Mouse (Mus musculus) kidney, embryonic 15.5 days (tissue): ENCODE data around the gene Ccdc106. TPM values are rescaled to one million over a fixed set of nuclear protein-coding genes. Genes with fewer than 3 reads are reported as not detected.

Experiments
- ATAC-seq: fragments of 200-750 bp; cut with Nextera tagmentation; replicated peaks from 2 replicates; pipeline ENCODE4 v1.8.0; 2017; ENCODE audit warnings: moderate TSS enrichment; ENCODE audit not compliant: low FRiP score
- H3K27ac ChIP-seq: fragments of 300-500 bp; sonication (generic); 2 replicates; pipeline ENCODE4 v1.5.1; 2015; ENCODE audit warnings: mild to moderate bottlenecking, inconsistent platforms
- H3K27me3 ChIP-seq: fragments of 300-500 bp; sonication (generic); 2 replicates; pipeline ENCODE4 v1.6.1; 2015; ENCODE audit warnings: inconsistent platforms
- H3K36me3 ChIP-seq: fragments of 300-500 bp; sonication (generic); 2 replicates; pipeline ENCODE4 v1.6.1; 2015; ENCODE audit warnings: inconsistent platforms
- H3K4me1 ChIP-seq: fragments of 300-500 bp; sonication (generic); 2 replicates; pipeline ENCODE4 v1.6.1; 2015; ENCODE audit warnings: inconsistent platforms
- H3K4me2 ChIP-seq: fragments of 300-500 bp; sonication (generic); 2 replicates; pipeline ENCODE4 v1.6.1; 2015; ENCODE audit warnings: moderate library complexity, mild to moderate bottlenecking, inconsistent platforms
- H3K4me3 ChIP-seq: fragments of 300-500 bp; sonication (generic); replicated peaks from 2 replicates; pipeline ENCODE4 v1.5.1; 2015; ENCODE audit warnings: mild to moderate bottlenecking, inconsistent platforms
- H3K9ac ChIP-seq: fragments of 300-500 bp; sonication (generic); 2 replicates; pipeline ENCODE4 v1.6.1; 2015; ENCODE audit warnings: mild to moderate bottlenecking, inconsistent platforms
- H3K9me3 ChIP-seq: fragments of 300-500 bp; sonication (generic); replicated peaks from 2 replicates; pipeline ENCODE4 v1.6.1; 2016; ENCODE audit warnings: inconsistent platforms
- WGBS: fragments of 180-500 bp; shearing (Covaris S2); methylation state at CpG from one replicate; pipeline ENCODE4 v1.1.7; 2015; ENCODE audit warnings: mixed read lengths; 5-methylcytosine and 5-hydroxymethylcytosine counted together
- polyA plus RNA-seq: library from polyadenylated mRNA; unstranded; fragments of >200 nt; fragmentation: Nextera tagmentation; extraction: Ambion mirVana; gene quantifications from 2 replicates; pipeline ENCODE4 v1.2.1, GENCODE M21; 2015

Ccdc106 gene
- polyA plus RNA-seq, 1 experiment from 2014 or later: 27.0 TPM

DNA sequence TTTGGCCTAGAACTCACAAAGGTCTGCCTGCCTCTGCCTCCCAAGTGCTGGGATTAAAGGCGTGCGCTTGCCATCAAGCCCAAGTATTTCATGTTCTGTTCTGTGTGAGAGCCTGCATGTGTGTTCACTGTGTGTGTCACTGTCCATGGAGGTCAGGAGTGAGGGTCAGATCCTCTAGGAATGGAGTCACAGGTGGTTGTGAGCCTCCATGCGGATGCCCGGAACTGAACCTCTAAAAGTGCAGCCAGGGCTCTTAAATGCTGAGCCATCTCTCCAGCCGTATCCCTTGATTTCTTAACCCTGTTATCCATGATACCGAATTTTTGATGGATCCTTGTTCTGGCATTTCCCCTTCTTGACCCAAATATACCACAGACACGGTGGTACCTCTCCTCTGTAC lies 16.7 kb downstream of the Ccdc106 start:
- Histone ChIP-seq H3K9me3 (peaks cover 2% of the 10 kb centered on the region; the same call in 1 of the 2 replicates), H3K4me3 (no peak overlapping the region), H3K4me1 (peaks cover 11% of the 10 kb centered on the region; the same call in 1 of the 2 replicates), H3K4me2 (no peak overlapping the region), H3K27ac (no peak overlapping the region), H3K36me3 (peaks cover 52% of the 10 kb centered on the region), H3K27me3 (no peaks in the 10 kb centered on the region), H3K9ac (no peak overlapping the region)
- 94% methylated on average over 7 of the region's 7 CpGs for WGBS
- ATAC-seq: no peak

DNA sequence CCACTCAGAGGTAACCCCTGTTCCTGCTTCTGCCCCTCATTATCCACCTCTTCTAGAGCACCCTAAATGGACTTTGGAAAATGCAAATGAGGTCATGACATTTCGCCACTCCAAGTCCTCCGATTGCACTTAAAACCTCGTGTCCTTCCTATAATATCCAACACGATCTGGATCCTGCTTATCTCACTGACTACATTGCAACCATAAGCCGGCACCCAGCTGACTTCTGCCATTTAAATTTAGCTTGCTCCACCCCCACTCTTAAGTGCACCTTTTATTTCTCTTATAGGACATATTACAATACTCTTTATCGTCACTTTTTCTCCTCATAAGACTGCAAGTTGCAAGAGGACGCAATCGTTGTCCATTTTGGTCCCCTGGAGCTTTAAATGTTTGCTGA lies 17.1 kb downstream of the Ccdc106 start:
- peak overlapping the region; percentile 67 for H3K4me3 ChIP-seq
- H3K9me3 ChIP-seq: no peaks in the 10 kb centered on the region
- H3K27ac ChIP-seq: peak overlapping the region; percentile 97
- no peak for ATAC-seq
- peak overlapping the region; percentile 80; the same call in 1 of the 2 replicates for H3K9ac ChIP-seq
- peaks cover 11% of the 10 kb centered on the region; the same call in 1 of the 2 replicates for H3K4me1 ChIP-seq
- no peaks in the 10 kb centered on the region for H3K27me3 ChIP-seq
- H3K36me3 ChIP-seq: peaks cover 48% of the 10 kb centered on the region
- WGBS: 91% methylated on average over 8 of the region's 8 CpGs
- peak overlapping the region; percentile 62 for H3K4me2 ChIP-seq

DNA sequence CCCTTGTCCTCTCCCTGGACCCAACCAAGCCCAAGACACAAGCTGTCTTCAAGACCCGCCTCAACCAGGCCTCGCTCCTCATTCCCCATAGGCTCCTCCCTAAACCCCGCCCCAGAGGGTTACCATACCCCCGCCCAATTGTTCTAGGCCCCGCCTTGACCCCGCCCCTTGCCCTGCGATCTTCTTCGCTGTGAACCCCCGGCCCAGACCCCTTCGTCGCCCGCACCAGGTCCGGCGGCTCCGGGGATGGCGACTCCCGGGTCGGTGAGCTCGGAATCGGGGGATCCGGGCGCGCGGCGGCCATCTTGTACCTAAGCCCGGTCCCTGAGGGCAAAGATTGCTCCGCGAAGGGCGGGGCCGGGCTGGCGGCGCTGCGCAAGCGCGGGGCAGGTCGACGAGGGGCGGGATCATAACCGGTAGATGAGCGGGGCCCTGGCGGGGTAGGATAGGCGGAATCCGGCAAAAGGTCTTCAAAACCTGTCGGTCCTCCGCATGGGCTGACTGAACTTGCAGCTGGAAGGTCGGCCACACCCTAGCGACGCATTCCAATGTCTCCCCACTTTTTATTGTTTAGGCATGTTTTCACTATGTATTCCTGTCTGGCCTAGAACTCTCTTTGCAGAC lies 17.9 kb downstream of the Ccdc106 start, which contains the start of gene Zfp784:
Gene Zfp784, minus strand, starts transcription at position 338 of the 624 bp plus-strand sequence.
- Histone ChIP-seq H3K4me2 (peak within 1 kb of the TSS; percentile 62), H3K27ac (peak within 1 kb of the TSS; percentile 97), H3K9ac (peak within 1 kb of the TSS; percentile 80), H3K36me3 (peaks cover 40% of the 10 kb centered on the region), H3K9me3 (no peaks in the 10 kb centered on the region), H3K27me3 (no peaks in the 10 kb centered on the region), H3K4me3 (peak within 1 kb of the TSS; percentile 67), H3K4me1 (peaks cover 11% of the 10 kb centered on the region; the same call in 1 of the 2 replicates)
- ATAC-seq: peak; percentile 98
- under 1% methylated on average over 48 of the region's 48 CpGs for WGBS

DNA sequence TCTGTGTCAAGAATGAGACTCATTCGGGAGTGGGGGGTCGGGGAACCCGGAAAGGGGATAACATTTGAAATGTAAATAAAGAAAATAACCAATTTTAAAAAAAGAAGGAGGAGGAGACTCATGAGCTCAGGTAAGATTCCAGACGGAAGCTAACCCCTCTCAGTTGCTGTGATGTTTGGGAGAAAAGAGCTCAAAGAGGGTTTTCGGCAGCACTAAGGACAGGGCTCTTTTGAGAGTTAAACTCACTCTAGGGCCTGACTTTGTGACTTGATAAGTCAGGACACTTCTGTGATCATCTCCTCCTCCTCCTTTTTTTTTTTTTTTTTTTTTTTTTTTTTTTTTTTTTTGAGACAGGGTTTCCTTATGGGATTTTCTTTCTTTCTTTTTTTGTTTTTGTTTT lies 18.6 kb downstream of the Ccdc106 start:
- no peak for ATAC-seq
- Histone ChIP-seq H3K9me3 (no peaks in the 10 kb centered on the region), H3K36me3 (peaks cover 33% of the 10 kb centered on the region), H3K4me1 (peaks cover 11% of the 10 kb centered on the region; the same call in 1 of the 2 replicates), H3K27ac (peak overlapping the region; percentile 97; the same call in 1 of the 2 replicates), H3K4me2 (peak overlapping the region; percentile 62), H3K4me3 (peak overlapping the region; percentile 67), H3K27me3 (no peaks in the 10 kb centered on the region), H3K9ac (peak overlapping the region; percentile 80)
- 42% methylated on average over 5 of the region's 5 CpGs for WGBS

- H3K27me3 ChIP-seq: no peaks in the 10 kb centered on the region
- no peak overlapping the region for H3K4me3 ChIP-seq
- ATAC-seq: no peak
- no peak overlapping the region for H3K9ac ChIP-seq
- H3K27ac ChIP-seq: no peak overlapping the region
- peaks cover 7% of the 10 kb centered on the region; the same call in 1 of the 2 replicates for H3K36me3 ChIP-seq
- H3K4me1 ChIP-seq: no peaks in the 10 kb centered on the region
- 85% methylated on average over 2 of the region's 2 CpGs for WGBS
- no peak overlapping the region for H3K4me2 ChIP-seq
- H3K9me3 ChIP-seq: no peaks in the 10 kb centered on the region
Observed at GRCm38 (mm10) chr7:5044981-5045380, 24.6 kb downstream of the Ccdc106 start.

- ATAC-seq: no peak
- H3K27me3 ChIP-seq: no peaks in the 10 kb centered on the region
- no peak overlapping the region for H3K9ac ChIP-seq
- H3K36me3 ChIP-seq: peaks cover 4% of the 10 kb centered on the region; the same call in 1 of the 2 replicates
- WGBS: 71% methylated on average over 2 of the region's 2 CpGs
- no peaks in the 10 kb centered on the region for H3K9me3 ChIP-seq
- H3K4me3 ChIP-seq: no peak overlapping the region
- no peak overlapping the region for H3K4me2 ChIP-seq
- no peak overlapping the region for H3K27ac ChIP-seq
- peaks cover 7% of the 10 kb centered on the region for H3K4me1 ChIP-seq
Observed at GRCm38 (mm10) chr7:5046112-5046511, 25.8 kb downstream of the Ccdc106 start.

GRCm38 (mm10) chr7:5047313-5047712 lies 27.0 kb downstream of the Ccdc106 start:
- ATAC-seq: no peak
- Histone ChIP-seq H3K4me1 (peaks cover 14% of the 10 kb centered on the region), H3K9me3 (no peaks in the 10 kb centered on the region), H3K4me3 (no peak overlapping the region), H3K36me3 (no peaks in the 10 kb centered on the region), H3K27me3 (0 out of 2 replicates have a peak, but pooled peaks cover 6% of the 10 kb centered on the region), H3K27ac (no peak overlapping the region), H3K9ac (no peak overlapping the region), H3K4me2 (no peak overlapping the region)
- 33% methylated on average over 2 of the region's 2 CpGs for WGBS

GRCm38 (mm10) chr7:5051193-5052192 lies 31.1 kb downstream of the Ccdc106 start, which contains the start of gene Zfp580:
TSS of gene Zfp580 (plus strand) at chr7:5051538.
- ATAC-seq: peak; percentile 82
- peaks cover 45% of the 10 kb centered on the region for H3K4me1 ChIP-seq
- H3K36me3 ChIP-seq: no peaks in the 10 kb centered on the region
- H3K4me3 ChIP-seq: peak within 1 kb of the TSS; percentile 64
- H3K27ac ChIP-seq: peak within 1 kb of the TSS; percentile 84
- H3K27me3 ChIP-seq: peaks cover 47% of the 10 kb centered on the region
- 1% methylated on average over 65 of the region's 65 CpGs for WGBS
- H3K9me3 ChIP-seq: no peaks in the 10 kb centered on the region
- H3K9ac ChIP-seq: peak within 1 kb of the TSS; percentile 71
- H3K4me2 ChIP-seq: peak within 1 kb of the TSS; percentile 87

GRCm38 (mm10) chr7:5052438-5052837 lies 32.1 kb downstream of the Ccdc106 start:
- Histone ChIP-seq H3K27me3 (peaks cover 54% of the 10 kb centered on the region), H3K9ac (peak overlapping the region; percentile 71), H3K27ac (peak overlapping the region; percentile 84), H3K4me2 (peak overlapping the region; percentile 87), H3K36me3 (no peaks in the 10 kb centered on the region), H3K9me3 (no peaks in the 10 kb centered on the region), H3K4me3 (peak overlapping the region; percentile 64), H3K4me1 (peaks cover 54% of the 10 kb centered on the region)
- ATAC-seq: no peak
- WGBS: under 1% methylated on average over 12 of the region's 12 CpGs

DNA sequence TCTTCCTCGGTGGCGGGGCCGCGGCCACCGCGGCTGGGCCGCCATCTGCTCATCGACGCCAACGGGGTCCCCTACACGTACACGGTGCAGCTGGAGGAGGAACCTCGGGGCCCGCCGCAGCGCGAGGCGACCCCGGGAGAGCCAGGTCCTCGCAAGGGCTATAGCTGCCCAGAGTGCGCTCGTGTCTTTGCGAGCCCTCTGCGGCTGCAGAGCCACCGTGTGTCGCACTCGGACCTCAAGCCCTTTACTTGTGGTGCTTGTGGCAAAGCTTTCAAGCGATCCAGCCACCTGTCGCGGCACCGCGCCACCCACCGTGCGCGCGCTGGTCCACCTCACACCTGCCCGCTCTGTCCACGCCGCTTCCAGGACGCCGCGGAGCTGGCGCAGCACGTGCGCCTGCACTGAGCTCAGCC lies 32.6 kb downstream of the Ccdc106 start:
- Histone ChIP-seq H3K4me3 (peak overlapping the region; percentile 64), H3K4me2 (peak overlapping the region; percentile 87), H3K27ac (0 out of 2 replicates have a peak overlapping the region, but pooled peaks have one; percentile 14), H3K36me3 (no peaks in the 10 kb centered on the region), H3K4me1 (peaks cover 59% of the 10 kb centered on the region), H3K9ac (peak overlapping the region; percentile 71), H3K9me3 (no peaks in the 10 kb centered on the region), H3K27me3 (peaks cover 59% of the 10 kb centered on the region)
- ATAC-seq: no peak
- 3% methylated on average over 45 of the region's 45 CpGs for WGBS

GRCm38 (mm10) chr7:5053456-5054179 lies 33.3 kb downstream of the Ccdc106 start:
- Histone ChIP-seq H3K9ac (peak overlapping the region; percentile 71), H3K9me3 (no peaks in the 10 kb centered on the region), H3K36me3 (no peaks in the 10 kb centered on the region), H3K27ac (no peak overlapping the region), H3K4me1 (peaks cover 63% of the 10 kb centered on the region), H3K27me3 (peaks cover 64% of the 10 kb centered on the region), H3K4me3 (peak overlapping the region; percentile 64), H3K4me2 (peak overlapping the region; percentile 87)
- no peak for ATAC-seq
- 9% methylated on average over 32 of the region's 32 CpGs for WGBS
